Mouse (Mus musculus) stomach, embryonic 15.5 days (tissue): ENCODE results near the gene Pusl1. TPM values are rescaled to one million over a fixed set of nuclear protein-coding genes. Genes with fewer than 3 reads are reported as not detected.

Source experiments
- ATAC-seq: fragments of 200-750 bp; cut with Nextera tagmentation; 2 replicates; pipeline ENCODE4 v1.8.0; 2017; ENCODE audit warnings: low read depth, moderate number of reproducible peaks, moderate TSS enrichment; ENCODE audit not compliant: insufficient read depth, low FRiP score
- H3K27ac ChIP-seq: fragments of 300-500 bp; sonication (generic); 2 replicates; pipeline ENCODE4 v1.5.1; 2015; ENCODE audit warnings: mild to moderate bottlenecking, inconsistent platforms
- H3K27me3 ChIP-seq: fragments of 300-500 bp; sonication (generic); replicated peaks from 2 replicates; pipeline ENCODE4 v1.6.1; 2015; ENCODE audit warnings: inconsistent platforms
- H3K36me3 ChIP-seq: fragments of 300-500 bp; sonication (generic); 2 replicates; pipeline ENCODE4 v1.6.1; 2015; ENCODE audit warnings: inconsistent platforms
- H3K4me1 ChIP-seq: fragments of 300-500 bp; sonication (generic); 2 replicates; pipeline ENCODE4 v1.6.1; 2015; ENCODE audit warnings: inconsistent platforms
- H3K4me2 ChIP-seq: fragments of 300-500 bp; sonication (generic); 2 replicates; pipeline ENCODE4 v1.6.1; 2015; ENCODE audit warnings: mild to moderate bottlenecking, inconsistent platforms
- H3K4me3 ChIP-seq: fragments of 300-500 bp; sonication (generic); replicated peaks from 2 replicates; pipeline ENCODE4 v1.5.1; 2015; ENCODE audit warnings: inconsistent platforms
- H3K9ac ChIP-seq: fragments of 300-500 bp; sonication (generic); 2 replicates; pipeline ENCODE4 v1.6.1; 2015; ENCODE audit warnings: inconsistent platforms
- H3K9me3 ChIP-seq: fragments of 300-500 bp; sonication (generic); 2 replicates; pipeline ENCODE4 v1.6.1; 2016; ENCODE audit warnings: inconsistent platforms
- WGBS: fragments of 180-500 bp; shearing (Covaris S2); methylation state at CpG from one replicate; pipeline ENCODE4 v1.1.7; 2015; 5-methylcytosine and 5-hydroxymethylcytosine counted together
- polyA plus RNA-seq: library from polyadenylated mRNA; unstranded; fragments of >200 nt; fragmentation: Nextera tagmentation; extraction: Ambion mirVana; gene quantifications from 2 replicates; pipeline ENCODE4 v1.2.1, GENCODE M21; 2015

Gene Pusl1
- polyA plus RNA-seq, 1 experiment from 2014 or later, result 51.9 TPM

- Histone ChIP-seq H3K27ac (no peak overlapping the region), H3K36me3 (peaks cover 21% of the 10 kb centered on the region), H3K9ac (no peak overlapping the region), H3K9me3 (no peaks in the 10 kb centered on the region), H3K4me1 (peaks cover 25% of the 10 kb centered on the region), H3K4me3 (no peak overlapping the region), H3K27me3 (no peaks in the 10 kb centered on the region), H3K4me2 (no peak overlapping the region)
- WGBS, result 88% methylated on average over 3 of the region's 3 CpGs
- ATAC-seq, result no peak
Measured at GRCm38 (mm10) chr4:155851368-155851767, 40.2 kb downstream of the Pusl1 start.

- no peak overlapping the region for H3K4me2 ChIP-seq
- H3K4me1 ChIP-seq, result peaks cover 26% of the 10 kb centered on the region
- no peak overlapping the region for H3K27ac ChIP-seq
- WGBS, result 83% methylated on average over 3 of the region's 3 CpGs
- no peak for ATAC-seq
- H3K9me3 ChIP-seq, result no peaks in the 10 kb centered on the region
- H3K27me3 ChIP-seq, result no peaks in the 10 kb centered on the region
- no peak overlapping the region for H3K9ac ChIP-seq
- H3K36me3 ChIP-seq, result peaks cover 8% of the 10 kb centered on the region
- H3K4me3 ChIP-seq, result no peak overlapping the region
Measured at GRCm38 (mm10) chr4:155849792-155850451, 41.7 kb downstream of the Pusl1 start.

- no peak overlapping the region for H3K27ac ChIP-seq
- H3K4me3 ChIP-seq, result no peak overlapping the region
- no peak overlapping the region for H3K9ac ChIP-seq
- no peaks in the 10 kb centered on the region for H3K9me3 ChIP-seq
- H3K27me3 ChIP-seq, result no peaks in the 10 kb centered on the region
- no peak overlapping the region for H3K4me2 ChIP-seq
- no peak for ATAC-seq
- H3K36me3 ChIP-seq, result peaks cover 3% of the 10 kb centered on the region; the same call in 1 of the 2 replicates
- WGBS, result 76% methylated on average over 2 of the region's 2 CpGs
- H3K4me1 ChIP-seq, result peaks cover 26% of the 10 kb centered on the region
Measured at GRCm38 (mm10) chr4:155849391-155849790, 42.2 kb downstream of the Pusl1 start.

DNA sequence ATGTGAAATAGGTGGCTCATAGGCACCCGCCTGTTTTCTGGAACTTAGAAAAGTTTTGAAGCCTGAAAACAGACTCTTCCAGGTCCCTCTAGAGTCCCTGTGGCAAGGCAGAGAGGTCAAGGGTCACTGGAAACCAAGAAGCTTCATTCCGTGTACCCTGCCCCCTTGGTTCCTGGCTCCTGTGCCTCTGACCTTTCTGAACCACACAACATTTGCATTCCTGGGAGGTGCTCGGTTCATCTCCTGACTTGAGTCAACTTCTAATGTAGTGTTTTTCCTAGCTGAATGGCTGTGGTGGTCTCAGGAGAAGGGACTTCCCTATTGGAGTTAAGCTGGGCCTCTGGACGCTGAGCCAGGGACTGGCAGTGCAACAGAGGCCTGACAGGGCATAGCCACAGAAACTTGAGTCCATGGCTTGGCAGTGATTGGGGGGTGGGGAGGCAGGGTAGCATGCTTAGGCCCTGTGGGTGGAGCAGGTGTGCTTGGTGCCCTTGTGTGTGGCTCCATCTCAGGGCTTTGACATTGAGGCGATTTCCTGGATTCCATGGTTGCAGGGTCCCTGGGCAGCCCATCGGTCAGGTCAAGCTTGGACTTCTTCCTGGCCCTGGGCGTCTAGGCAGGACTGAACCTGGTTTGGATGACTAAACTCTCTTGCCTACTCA, 43.0 kb downstream of the Pusl1 start:
- 65% methylated on average over 7 of the region's 7 CpGs for WGBS

DNA sequence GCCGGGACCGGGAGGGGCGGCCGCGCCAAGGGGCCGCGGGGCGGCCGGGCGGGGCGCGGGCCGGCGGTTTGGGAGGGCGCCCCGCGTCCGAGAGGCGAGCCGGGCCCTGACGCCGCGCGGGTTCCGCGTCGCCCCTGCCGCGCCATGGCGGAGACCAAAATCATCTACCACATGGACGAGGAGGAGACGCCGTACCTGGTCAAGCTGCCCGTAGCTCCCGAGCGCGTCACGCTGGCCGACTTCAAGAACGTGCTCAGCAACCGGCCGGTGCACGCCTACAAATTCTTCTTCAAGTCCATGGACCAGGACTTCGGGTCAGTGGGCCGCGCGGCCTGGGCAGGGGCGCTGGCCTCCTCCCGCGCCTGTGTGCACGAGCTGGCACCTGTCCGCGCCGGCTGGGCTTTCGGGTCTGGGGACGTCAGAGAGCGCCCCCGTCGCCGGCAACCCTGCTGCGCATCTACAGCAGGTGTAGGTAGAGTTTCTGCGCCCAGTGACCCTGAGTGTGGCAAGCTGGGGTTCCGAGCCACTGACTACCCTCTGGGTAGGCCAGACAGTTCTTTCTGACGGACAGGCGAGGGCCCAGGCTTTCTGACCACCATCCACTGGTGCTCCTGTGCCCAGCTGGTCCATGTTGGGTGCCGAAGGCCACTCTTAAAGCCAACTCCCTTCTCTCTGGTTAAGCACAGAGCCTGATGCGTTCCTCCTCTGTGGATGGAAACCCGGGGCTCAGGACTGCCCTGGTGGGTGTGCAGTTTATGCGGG, 43.8 kb downstream of the Pusl1 start:
- no peaks in the 10 kb centered on the region for H3K36me3 ChIP-seq
- peak overlapping the region; percentile 95 for H3K4me2 ChIP-seq
- peak; percentile 23 for ATAC-seq
- H3K9me3 ChIP-seq, result no peaks in the 10 kb centered on the region
- H3K4me3 ChIP-seq, result peak overlapping the region; percentile 66
- no peaks in the 10 kb centered on the region for H3K27me3 ChIP-seq
- peaks cover 26% of the 10 kb centered on the region for H3K4me1 ChIP-seq
- under 1% methylated on average over 68 of the region's 69 CpGs for WGBS
- H3K27ac ChIP-seq, result peak overlapping the region; percentile 59; the same call in 1 of the 2 replicates
- H3K9ac ChIP-seq, result peak overlapping the region; percentile 86

More for the DNA sequence above, 43.0 kb downstream of the Pusl1 start:
- Histone ChIP-seq H3K27ac (no peak overlapping the region), H3K9me3 (no peaks in the 10 kb centered on the region), H3K9ac (peak overlapping the region; percentile 86; the same call in 1 of the 2 replicates), H3K4me2 (peak overlapping the region; percentile 95), H3K4me1 (peaks cover 26% of the 10 kb centered on the region), H3K4me3 (peak overlapping the region; percentile 66), H3K27me3 (no peaks in the 10 kb centered on the region), H3K36me3 (no peaks in the 10 kb centered on the region)
- no peak for ATAC-seq

- 0 out of 2 replicates have a peak, but pooled peaks cover 3% of the 10 kb centered on the region for H3K36me3 ChIP-seq
- H3K9me3 ChIP-seq, result no peaks in the 10 kb centered on the region
- H3K4me3 ChIP-seq, result peak within 1 kb of the TSS; percentile 66
- peak within 1 kb of the TSS; percentile 77 for H3K27ac ChIP-seq
- peaks cover 26% of the 10 kb centered on the region for H3K4me1 ChIP-seq
- peak within 1 kb of the TSS; percentile 95 for H3K4me2 ChIP-seq
- no peaks in the 10 kb centered on the region for H3K27me3 ChIP-seq
- WGBS, result 3% methylated on average over 56 of the region's 65 CpGs
- peak within 1 kb of the TSS; percentile 86 for H3K9ac ChIP-seq
- peak; percentile 91 for ATAC-seq
Measured at GRCm38 (mm10) chr4:155846871-155847578, 44.6 kb downstream of the Pusl1 start, which contains the start of gene Dvl1. Gene Dvl1 (plus strand): TSS chr4:155847402.

DNA sequence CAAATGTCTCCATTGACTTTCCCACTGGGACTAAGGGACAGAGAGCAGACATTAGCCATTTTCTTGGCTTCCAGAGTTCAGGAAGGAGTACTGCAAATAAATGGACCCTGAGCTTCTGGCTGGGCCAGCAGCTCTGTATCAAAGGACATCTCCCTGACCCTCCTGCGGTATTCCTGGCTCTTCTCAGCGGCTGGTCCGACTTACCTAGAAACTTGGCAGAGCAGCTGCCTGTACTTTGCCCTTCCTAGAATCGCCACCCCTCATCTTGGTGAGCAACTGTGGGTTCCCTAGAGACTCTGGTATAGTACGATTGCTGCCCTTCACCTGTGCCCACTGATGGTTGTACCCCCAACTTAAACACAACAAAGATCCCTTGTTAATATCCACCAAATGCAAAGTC, 48.4 kb downstream of the Pusl1 start:
- Histone ChIP-seq H3K4me3 (no peak overlapping the region), H3K27ac (no peak overlapping the region), H3K27me3 (no peaks in the 10 kb centered on the region), H3K36me3 (0 out of 2 replicates have a peak, but pooled peaks cover 3% of the 10 kb centered on the region), H3K4me1 (peaks cover 41% of the 10 kb centered on the region), H3K9ac (no peak overlapping the region), H3K9me3 (no peaks in the 10 kb centered on the region), H3K4me2 (no peak overlapping the region)
- WGBS, result 95% methylated on average over 5 of the region's 5 CpGs
- ATAC-seq, result no peak

DNA sequence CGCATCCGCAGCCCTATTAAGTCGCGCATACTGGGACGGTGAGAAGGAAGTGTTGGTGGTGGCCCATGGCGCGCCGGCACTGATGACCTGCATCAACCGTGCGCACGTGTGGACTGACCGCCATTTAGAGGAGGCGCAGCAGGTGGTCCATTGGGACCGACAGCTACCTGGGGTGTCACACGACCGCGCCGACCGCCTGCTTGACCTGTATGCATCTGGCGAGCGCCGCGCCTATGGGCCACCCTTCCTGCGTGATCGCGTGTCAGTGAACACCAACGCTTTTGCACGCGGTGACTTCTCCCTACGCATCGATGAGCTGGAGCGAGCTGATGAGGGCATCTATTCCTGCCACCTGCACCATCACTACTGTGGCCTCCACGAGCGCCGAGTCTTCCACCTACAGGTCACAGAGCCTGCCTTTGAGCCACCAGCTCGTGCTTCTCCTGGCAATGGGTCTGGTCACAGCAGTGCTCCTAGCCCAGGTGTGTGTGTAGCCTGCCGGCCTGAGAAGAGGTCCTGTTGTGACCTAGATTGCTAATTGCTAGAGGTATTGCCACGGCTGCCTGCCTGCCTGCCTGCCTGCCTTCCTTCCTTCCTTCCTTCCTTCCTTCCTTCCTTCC, 49.8 kb downstream of the Pusl1 start:
- Histone ChIP-seq H3K9ac (no peak overlapping the region), H3K27ac (no peak overlapping the region), H3K9me3 (no peaks in the 10 kb centered on the region), H3K4me3 (peak overlapping the region; percentile 54), H3K4me2 (peak overlapping the region; percentile 88), H3K27me3 (no peaks in the 10 kb centered on the region), H3K4me1 (peaks cover 45% of the 10 kb centered on the region), H3K36me3 (0 out of 2 replicates have a peak, but pooled peaks cover 3% of the 10 kb centered on the region)
- no peak for ATAC-seq
- WGBS, result 42% methylated on average over 38 of the region's 38 CpGs

- H3K4me2 ChIP-seq, result peak overlapping the region; percentile 88
- H3K36me3 ChIP-seq, result 0 out of 2 replicates have a peak, but pooled peaks cover 3% of the 10 kb centered on the region
- under 1% methylated on average over 32 of the region's 32 CpGs for WGBS
- no peaks in the 10 kb centered on the region for H3K27me3 ChIP-seq
- no peaks in the 10 kb centered on the region for H3K9me3 ChIP-seq
- peak overlapping the region; percentile 96; the same call in 1 of the 2 replicates for H3K27ac ChIP-seq
- peak overlapping the region; percentile 54 for H3K4me3 ChIP-seq
- peak overlapping the region; percentile 42 for H3K9ac ChIP-seq
- ATAC-seq, result peak; percentile 68
- H3K4me1 ChIP-seq, result peaks cover 40% of the 10 kb centered on the region
Measured at GRCm38 (mm10) chr4:155841003-155841454, 50.6 kb downstream of the Pusl1 start.

- H3K4me2 ChIP-seq, result peak overlapping the region; percentile 88
- no peaks in the 10 kb centered on the region for H3K9me3 ChIP-seq
- H3K36me3 ChIP-seq, result 0 out of 2 replicates have a peak, but pooled peaks cover 3% of the 10 kb centered on the region
- no peaks in the 10 kb centered on the region for H3K27me3 ChIP-seq
- no peak for ATAC-seq
- peak overlapping the region; percentile 96 for H3K27ac ChIP-seq
- peaks cover 40% of the 10 kb centered on the region for H3K4me1 ChIP-seq
- 9% methylated on average over 8 of the region's 8 CpGs for WGBS
- H3K4me3 ChIP-seq, result peak overlapping the region; percentile 54
- peak overlapping the region; percentile 42 for H3K9ac ChIP-seq
Measured at GRCm38 (mm10) chr4:155840076-155841002, 51.2 kb downstream of the Pusl1 start.
